Mouse (Mus musculus) kidney, adult 2 months (tissue): ENCODE results near the gene Tomm20. TPM values are rescaled to one million over a fixed set of nuclear protein-coding genes. Genes with fewer than 3 reads are reported as not detected.
"Not testable (repeated sequence)": the region's sequence is repeated elsewhere in the genome, so short reads cannot be mapped to it uniquely, and the experiment has no call there.

Source experiments
- DNase-seq: peaks from one replicate; pipeline ENCODE4 v3.0.0; 2021
- H3K27ac ChIP-seq: fragments of 200-500 bp; 2 replicates; pipeline ENCODE4 v1.5.1; 2012; ENCODE audit warnings: low read depth, low read length, control low read depth, inconsistent platforms; ENCODE audit not compliant: insufficient read depth
- H3K27me3 ChIP-seq: fragments of 200-500 bp; replicated peaks from 2 replicates; pipeline ENCODE4 v1.6.1; 2012; ENCODE audit warnings: mild to moderate bottlenecking, moderate library complexity, low read length, inconsistent platforms; ENCODE audit not compliant: control insufficient read depth, insufficient read depth
- H3K36me3 ChIP-seq: fragments of 200-500 bp; 2 replicates; pipeline ENCODE4 v1.6.1; 2012; ENCODE audit warnings: mild to moderate bottlenecking, moderate library complexity, low read length, inconsistent platforms; ENCODE audit not compliant: control insufficient read depth, insufficient read depth
- H3K4me1 ChIP-seq: fragments of 200-500 bp; 2 replicates; pipeline ENCODE4 v1.6.1; 2011; ENCODE audit warnings: low read length; ENCODE audit not compliant: control insufficient read depth, insufficient read depth
- H3K4me3 ChIP-seq: fragments of 200-500 bp; 2 replicates; pipeline ENCODE4 v1.5.1; 2011; ENCODE audit warnings: mild to moderate bottlenecking, low read depth, low read length, control low read depth; ENCODE audit not compliant: insufficient read depth
- CTCF ChIP-seq: fragments of 200-500 bp; conservative IDR thresholded peaks from 2 replicates; pipeline ENCODE4 v1.5.1; 2011; ENCODE audit warnings: low read depth, mild to moderate bottlenecking, control low read depth, low read length, moderate library complexity, mixed read lengths; ENCODE audit not compliant: insufficient read depth, insufficient read length
- POLR2A ChIP-seq: fragments of 200-500 bp; IDR thresholded peaks from one replicate; pipeline ENCODE4 v1.6.1; 2011; ENCODE audit warnings: low read depth, low read length, control low read depth
- WGBS: fragments of 180-500 bp; shearing (Covaris S2); methylation state at CpG from one replicate; pipeline ENCODE4 v1.1.7; 2018; 5-methylcytosine and 5-hydroxymethylcytosine counted together
- polyA plus RNA-seq: library from polyadenylated mRNA; depleted of rRNA; stranded (reverse); fragments of >200 nt; gene quantifications from 2 replicates; pipeline ENCODE4 v1.2.3, GENCODE M21; 2012

Tomm20 gene
- polyA plus RNA-seq, 1 experiment, result 541 TPM

DNA sequence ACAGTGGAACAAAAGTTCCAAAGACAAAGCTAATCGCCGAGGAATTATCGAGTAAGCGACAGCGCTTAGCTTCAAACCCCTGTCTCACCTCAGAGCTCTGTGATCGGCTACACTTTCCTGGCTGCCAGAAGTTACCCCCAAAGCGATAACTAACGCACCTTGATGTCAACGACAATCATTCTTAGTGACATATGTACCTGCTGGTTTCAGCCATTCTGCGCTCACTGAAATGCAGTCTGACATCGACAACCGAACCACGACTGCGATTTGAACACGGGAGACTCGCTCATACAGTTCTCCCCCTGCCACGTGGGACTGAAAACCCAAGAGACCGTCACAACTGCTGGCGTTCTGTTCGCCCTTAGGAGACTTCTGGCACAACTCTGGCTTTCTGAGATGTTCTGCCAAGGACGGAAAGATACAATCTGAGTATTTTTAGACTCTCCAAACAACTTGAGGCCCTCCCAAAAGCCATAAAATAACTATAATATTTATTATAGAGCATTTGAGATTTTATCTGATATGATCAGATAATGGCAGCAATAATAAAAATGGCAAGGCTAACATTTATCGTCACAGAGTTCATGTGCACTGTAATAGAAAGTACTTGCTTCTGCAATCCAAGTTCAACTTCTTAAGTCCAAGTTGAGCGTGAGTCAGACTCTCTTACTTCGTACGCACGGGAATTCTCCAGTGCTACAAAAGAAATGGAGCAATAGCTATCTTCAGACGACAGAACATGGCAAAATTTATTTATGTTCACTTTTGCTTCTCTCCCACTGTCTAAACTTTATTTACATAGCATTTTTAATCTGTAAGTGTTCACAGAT is 33.7 kb upstream of the Tomm20 start:
- Histone ChIP-seq H3K36me3 (no peaks in the 10 kb centered on the region), H3K27ac (no peak overlapping the region), H3K4me3 (peak overlapping the region; percentile 2; the same call in 1 of the 2 replicates), H3K4me1 (peaks cover 2% of the 10 kb centered on the region; the same call in 1 of the 2 replicates), H3K27me3 (no peaks in the 10 kb centered on the region)
- no peak for TF ChIP-seq CTCF
- no peak for TF ChIP-seq POLR2A
- no peak for DNase-seq
- 19% methylated on average over 27 of the region's 27 CpGs for WGBS

DNA sequence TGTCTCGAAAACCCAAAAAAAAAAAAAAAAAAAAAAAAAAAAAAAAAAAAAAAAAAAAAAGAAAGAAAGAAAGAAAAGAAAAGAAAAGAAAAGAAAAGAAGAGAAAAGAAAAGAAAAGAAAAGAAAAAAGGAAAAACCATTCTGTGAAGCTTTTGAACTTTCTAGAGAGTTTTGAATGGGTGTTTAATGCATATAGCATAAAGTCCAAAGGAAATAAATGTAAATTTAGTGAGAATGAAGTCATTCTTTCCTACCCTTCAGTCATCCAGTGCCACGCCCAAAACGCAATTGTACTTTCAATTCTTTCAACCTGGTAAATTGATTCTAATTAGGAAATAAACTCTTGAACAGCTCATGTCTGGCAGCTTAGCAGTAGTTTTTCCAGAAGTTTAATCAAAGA is 32.9 kb upstream of the Tomm20 start:
- DNase-seq, H3K4me1 ChIP-seq, H3K36me3 ChIP-seq, H3K27me3 ChIP-seq, H3K4me3 ChIP-seq, H3K27ac ChIP-seq: not testable (repeated sequence)
- 44% methylated on average over 2 of the region's 3 CpGs for WGBS

DNA sequence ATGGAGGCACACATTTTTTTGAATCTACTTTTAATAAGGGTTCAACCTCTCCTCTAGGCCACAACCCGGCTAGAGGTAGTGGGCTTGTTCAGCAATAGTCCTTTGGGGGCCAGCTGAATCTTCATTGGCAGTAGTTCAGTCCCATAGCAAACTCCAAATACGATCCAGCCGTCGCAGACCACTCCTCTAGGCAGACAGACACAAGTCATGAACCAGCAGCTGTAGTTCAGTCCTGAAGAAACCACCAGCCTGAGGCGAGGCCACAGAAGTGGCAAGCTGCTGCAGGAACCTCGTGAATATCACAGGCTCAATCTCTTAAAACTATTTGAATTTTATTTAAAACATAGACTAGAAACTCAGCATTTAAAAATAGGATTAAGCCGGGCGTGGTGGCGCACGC is 32.4 kb upstream of the Tomm20 start:
- Histone ChIP-seq H3K4me3 (no peak overlapping the region), H3K27me3 (no peaks in the 10 kb centered on the region), H3K27ac (no peak overlapping the region), H3K36me3 (no peaks in the 10 kb centered on the region), H3K4me1 (peaks cover 5% of the 10 kb centered on the region; the same call in 1 of the 2 replicates)
- no peak for DNase-seq
- WGBS, result 87% methylated on average over 10 of the region's 10 CpGs
- TF ChIP-seq CTCF, result no peak
- TF ChIP-seq POLR2A, result no peak

DNA sequence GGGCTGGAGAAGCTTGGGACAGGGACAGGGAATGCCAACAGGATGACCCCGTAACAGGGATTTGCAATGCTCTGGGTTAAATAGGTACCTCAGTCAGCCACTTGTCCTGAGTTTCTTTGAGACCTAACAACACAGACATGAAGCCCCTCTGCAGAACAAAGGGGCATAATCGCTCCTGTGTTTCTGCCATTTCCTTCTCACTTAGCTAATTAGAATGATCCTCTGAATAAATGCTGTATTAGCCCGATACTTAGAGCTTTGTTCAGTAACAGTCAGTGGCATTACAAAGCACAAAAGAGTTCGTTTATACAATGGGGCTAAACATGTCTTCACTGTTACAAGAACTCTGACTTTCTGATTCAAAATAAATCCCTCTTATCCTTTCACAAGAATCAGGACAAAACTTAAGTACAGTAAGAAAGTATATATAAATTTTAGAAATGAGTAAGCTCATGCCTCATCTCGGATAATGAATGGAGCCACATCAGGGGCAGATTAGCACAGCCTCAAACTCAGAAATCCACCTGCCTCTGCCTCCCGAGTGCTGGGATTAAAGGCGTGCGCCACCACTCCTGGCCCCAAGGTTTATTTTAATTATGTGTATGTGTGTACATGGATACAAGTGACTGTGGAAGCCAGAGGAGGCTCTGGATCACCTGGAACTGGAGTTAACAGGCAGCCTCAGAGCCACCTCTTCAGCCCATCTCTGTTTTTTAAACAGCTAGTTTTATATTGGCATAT is 31.1 kb upstream of the Tomm20 start:
- Histone ChIP-seq H3K4me3 (no peak overlapping the region), H3K27ac (no peak overlapping the region), H3K36me3 (no peaks in the 10 kb centered on the region), H3K4me1 (peaks cover 5% of the 10 kb centered on the region; the same call in 1 of the 2 replicates), H3K27me3 (no peaks in the 10 kb centered on the region)
- WGBS, result 83% methylated on average over 8 of the region's 8 CpGs
- DNase-seq, result no peak
- TF ChIP-seq POLR2A (no peak), CTCF (no peak)

DNA sequence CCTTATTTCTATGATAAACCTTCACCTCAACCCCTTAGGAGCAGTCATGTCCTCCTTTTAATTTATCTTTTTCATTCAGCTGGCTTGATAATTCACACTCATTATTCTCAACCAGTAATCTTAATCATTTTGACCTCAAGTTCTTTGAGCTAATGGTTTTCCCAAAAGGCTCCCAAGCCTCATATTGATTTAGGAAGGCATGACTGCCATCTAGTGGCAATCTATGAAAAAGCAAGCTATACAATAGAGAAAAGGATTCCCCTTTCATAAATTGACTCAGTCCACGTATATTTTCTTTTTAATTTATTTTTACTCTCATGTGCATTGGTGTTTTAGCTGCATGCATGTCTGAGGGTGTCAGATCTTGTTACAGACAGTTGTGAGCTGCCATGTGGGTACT is 30.1 kb upstream of the Tomm20 start:
- TF ChIP-seq POLR2A, result no peak
- 0 out of 2 replicates have a peak, but pooled peaks have one; percentile 25 for TF ChIP-seq CTCF
- Histone ChIP-seq H3K27ac (peak overlapping the region; percentile 24), H3K36me3 (no peaks in the 10 kb centered on the region), H3K4me3 (no peak overlapping the region), H3K27me3 (no peaks in the 10 kb centered on the region), H3K4me1 (peaks cover 5% of the 10 kb centered on the region; the same call in 1 of the 2 replicates)
- DNase-seq, result peak; percentile 73
- 4% methylated on average over 1 of the region's 1 CpGs for WGBS

DNA sequence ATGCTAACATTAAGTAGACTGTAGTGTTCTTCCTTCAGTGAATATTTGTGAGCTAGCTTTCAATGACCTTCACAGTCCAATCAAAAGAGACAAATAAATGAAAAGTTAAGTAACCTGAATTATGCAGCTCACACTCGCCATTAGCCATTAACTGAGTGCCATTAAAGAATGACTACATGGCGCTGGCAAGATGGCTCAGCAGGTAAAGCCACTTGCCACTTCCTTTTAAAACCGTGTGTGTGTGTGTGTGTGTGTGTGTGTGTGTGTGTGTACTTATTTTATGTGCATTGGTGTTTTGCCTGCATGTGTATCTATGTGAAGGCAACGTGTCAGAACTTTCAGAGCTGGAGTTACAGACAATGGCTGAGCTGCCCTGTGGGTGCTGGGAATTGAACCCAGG is 28.9 kb upstream of the Tomm20 start:
- no peaks in the 10 kb centered on the region for H3K27me3 ChIP-seq
- H3K4me1 ChIP-seq, result peaks cover 5% of the 10 kb centered on the region; the same call in 1 of the 2 replicates
- H3K27ac ChIP-seq, result peak overlapping the region; percentile 86
- H3K4me3 ChIP-seq, result no peak overlapping the region
- WGBS, result 49% methylated on average over 4 of the region's 4 CpGs
- TF ChIP-seq POLR2A (no peak), CTCF (no peak)
- H3K36me3 ChIP-seq, result no peaks in the 10 kb centered on the region
- DNase-seq, result peak; percentile 79

DNA sequence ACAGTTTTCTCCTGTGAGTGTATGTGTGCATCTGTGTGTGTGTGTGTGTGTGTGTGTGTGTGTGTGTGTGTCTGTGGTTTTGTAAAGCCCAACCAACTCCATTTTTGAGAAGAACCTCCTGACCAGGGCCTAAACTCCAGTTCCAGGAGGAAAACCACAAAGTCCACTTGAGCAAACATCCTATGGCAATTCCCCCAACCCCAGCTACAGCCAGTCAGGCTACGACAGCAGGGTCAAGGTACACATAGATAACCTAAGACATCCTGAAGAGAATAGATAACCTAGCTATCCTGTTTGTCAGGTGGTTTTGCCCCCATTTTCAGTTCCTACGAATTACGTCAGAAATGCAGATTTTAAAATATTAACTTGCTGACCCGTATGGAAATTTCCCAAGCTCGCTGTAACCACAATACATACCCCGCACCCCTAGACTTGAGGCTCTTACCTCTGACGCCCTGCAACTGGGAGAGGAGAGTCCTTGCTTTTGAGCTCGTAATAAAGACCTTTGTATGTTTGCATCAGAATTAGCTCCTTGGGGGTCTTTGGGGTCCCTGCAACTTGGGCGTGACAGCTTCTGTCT is 28.1 kb upstream of the Tomm20 start:
- Histone ChIP-seq H3K4me3 (no peak overlapping the region), H3K4me1 (peaks cover 5% of the 10 kb centered on the region; the same call in 1 of the 2 replicates), H3K36me3 (no peaks in the 10 kb centered on the region; the same call in 1 of the 2 replicates), H3K27me3 (no peaks in the 10 kb centered on the region), H3K27ac (peak overlapping the region; percentile 83)
- no peak for DNase-seq
- WGBS, result 54% methylated on average over 9 of the region's 9 CpGs
- TF ChIP-seq POLR2A (no peak), CTCF (no peak)
